In genomic region chr6:92728084-92728483, GRCm38 (mm10) we compare ENCODE assay signal across 8 mouse cellular contexts. TPM values are rescaled to one million over a fixed set of nuclear protein-coding genes. Genes with fewer than 3 reads are reported as not detected.
DNase-seq lines count a peak whose midpoint lies in the region; ATAC-seq lines count a peak whose summit lies in the region.

No protein-coding gene starts in this region.

- H3K9me3 ChIP-seq in hindbrain, embryonic 16.5 days (ENCODE audit: control insufficient read depth, low read length): 0 out of 2 replicates have a peak, but pooled peaks cover under 1% of the 10 kb centered on the region

- peaks cover 17% of the 10 kb centered on the region for H3K4me1 ChIP-seq in hindbrain, embryonic 16.5 days (ENCODE audit: control insufficient read depth, insufficient read depth, low read depth, low read length)

- ATAC-seq in common myeloid progenitor, adult 5-6 weeks (replicated peaks; ENCODE audit: low read depth, poor library complexity, severe bottlenecking): peak; percentile 84
- ATAC-seq in hindbrain, embryonic 16.5 days: peak; percentile 61
- ATAC-seq in megakaryocyte progenitor cell, adult 5-6 weeks (replicated peaks; ENCODE audit: poor library complexity): peak; percentile 89
- no peak for ATAC-seq in inflammation-experienced regulatory T-cells, adult 6 months

- H3K27me3 ChIP-seq in hindbrain, embryonic 16.5 days (replicated peaks; ENCODE audit: control insufficient read depth, insufficient read depth, low read length): no peaks in the 10 kb centered on the region

- peak overlapping the region; percentile 9 for H3K4me2 ChIP-seq in hindbrain, embryonic 16.5 days (ENCODE audit: low read length)

- H3K36me3 ChIP-seq in hindbrain, embryonic 16.5 days (ENCODE audit: control insufficient read depth, insufficient read depth, low read length): no peaks in the 10 kb centered on the region

- intact Hi-C loops in gastrocnemius, postnatal 14 days (cut with DNase I; ENCODE audit: low total_unique reads): no loop called here

- no peak overlapping the region for H3K4me3 ChIP-seq in hindbrain, embryonic 16.5 days (ENCODE audit: low read length)

- peak overlapping the region; percentile 30; the same call in 1 of the 2 replicates for H3K27ac ChIP-seq in hindbrain, embryonic 16.5 days (ENCODE audit: low read depth, low read length)

- 3% methylated on average over 10 of the region's 10 CpGs for WGBS in hindbrain, embryonic 16.5 days

- DNase-seq in adrenal gland, postnatal 10 days: peak; percentile 93
- DNase-seq in gastrocnemius, postnatal 14 days: peak; percentile 85
- DNase-seq in left cerebral cortex, adult 11 months (ENCODE audit: low spot score): peak; percentile 83
- peak; percentile 75 to 81 for DNase-seq in right cerebral cortex, postnatal 36 days (ENCODE audit: low spot score in 2 of 2)

- H3K9ac ChIP-seq in hindbrain, embryonic 16.5 days (ENCODE audit: low read depth, low read length): peak overlapping the region; percentile 0; the same call in 1 of the 2 replicates

RNA-seq across cellular contexts. Expression of gene Prickle2, which starts 22.1 kb away (rescaled TPM):
- 10 to 100 TPM in 1 of 2 experiments, 1 to 10 TPM in 1; 6.5 to 10.3 TPM for total RNA-seq in adrenal gland, postnatal 10 days (2021)
- not detected in 2 replicates for total RNA-seq in common myeloid progenitor, adult 5-6 weeks (2017)
- total RNA-seq in gastrocnemius, postnatal 14 days (2021): 1 to 10 TPM; 4.0 to 4.3 TPM
- 13.6 and 16.3 TPM in 2 replicates for polyA plus RNA-seq in hindbrain, embryonic 16.5 days (2015; fragmentation: Nextera tagmentation; extraction: Ambion mirVana)
- total RNA-seq in megakaryocyte progenitor cell, adult 5-6 weeks (2015): not detected in 2 replicates
- total RNA-seq in megakaryocyte progenitor cell, adult 5-6 weeks (2017): 0.04 TPM in 1 of 2 replicates, not detected in the other
- not detected for polyA plus RNA-seq in inflammation-experienced regulatory T-cells, adult 6 months (2017; shearing (Covaris generic))
